Mouse (Mus musculus) testis, adult 2 months (tissue): ENCODE data around the gene Cep78.

Experiments
- CTCF ChIP-seq: fragments of 200-500 bp; IDR thresholded peaks from 2 replicates; pipeline ENCODE4 v1.5.1; 2012; ENCODE audit warnings: low read depth, mild to moderate bottlenecking, inconsistent platforms, low read length, moderate library complexity; ENCODE audit not compliant: control insufficient read depth, insufficient read depth, insufficient replicate concordance
- POLR2A ChIP-seq: fragments of 200-500 bp; IDR thresholded peaks from 2 replicates; pipeline ENCODE4 v1.6.1; 2012; ENCODE audit warnings: low read depth, mild to moderate bottlenecking, inconsistent platforms, low read length, moderate library complexity; ENCODE audit not compliant: control insufficient read depth

- TF ChIP-seq CTCF = no peak
- no peak for TF ChIP-seq POLR2A
Observed at GRCm38 (mm10) chr19:15981861-15982260, 2.9 kb downstream of the Cep78 start.
